Mouse (Mus musculus) forebrain, embryonic 16.5 days (tissue): ENCODE measurements at regions not wholly inside any gene's neighbourhood (a gene's known extent, or its start where the extent isn't known, plus 50 kb on each side); places are given as distances from the start of the nearest gene placed in this dataset.
A peak's percentile ranks its signal among the peaks of the same experiment; 100 is the strongest.

Experiments used
- ATAC-seq: fragments of 200-750 bp; cut with Nextera tagmentation; 2 replicates; pipeline ENCODE4 v1.8.0; 2017; ENCODE audit warnings: mild to moderate bottlenecking, moderate library complexity
- H3K27ac ChIP-seq: fragments of 300-500 bp; sonication (generic); 2 replicates; pipeline ENCODE4 v1.5.1; 2014; ENCODE audit warnings: low read length, control low read depth
- H3K27me3 ChIP-seq: fragments of 300-500 bp; sonication (generic); replicated peaks from 2 replicates; pipeline ENCODE4 v1.6.1; 2014; ENCODE audit warnings: low read length; ENCODE audit not compliant: control insufficient read depth, insufficient read depth
- H3K36me3 ChIP-seq: fragments of 300-500 bp; sonication (generic); 2 replicates; pipeline ENCODE4 v1.6.1; 2014; ENCODE audit not compliant: control insufficient read depth, insufficient read depth
- H3K4me1 ChIP-seq: fragments of 300-500 bp; sonication (generic); replicated peaks from 2 replicates; pipeline ENCODE4 v1.6.1; 2014; ENCODE audit warnings: low read length; ENCODE audit not compliant: control insufficient read depth, insufficient read depth
- H3K4me2 ChIP-seq: fragments of 300-500 bp; sonication (generic); 2 replicates; pipeline ENCODE4 v1.6.1; 2014; ENCODE audit warnings: mild to moderate bottlenecking, low read length, control low read depth
- H3K4me3 ChIP-seq: fragments of 300-500 bp; sonication (generic); replicated peaks from 2 replicates; pipeline ENCODE4 v1.5.1; 2014; ENCODE audit warnings: mild to moderate bottlenecking, low read length, control low read depth
- H3K9ac ChIP-seq: fragments of 300-500 bp; sonication (generic); replicated peaks from 2 replicates; pipeline ENCODE4 v1.6.1; 2014; ENCODE audit warnings: low read depth, low read length, control low read depth
- H3K9me3 ChIP-seq: fragments of 300-500 bp; sonication (generic); 2 replicates; pipeline ENCODE4 v1.6.1; 2016; ENCODE audit warnings: low read length; ENCODE audit not compliant: control insufficient read depth
- WGBS: fragments of 180-500 bp; shearing (Covaris S2); extraction: QIAGEN DNeasy Blood & Tissue Kit; methylation state at CpG from one replicate; pipeline ENCODE4 v1.1.7; 2014; 5-methylcytosine and 5-hydroxymethylcytosine counted together

GRCm38 (mm10) chr2:34026566-34027360, 139.0 kb upstream of the Mvb12b start:
- H3K9me3 ChIP-seq, result no peaks in the 10 kb centered on the region
- peaks cover 23% of the 10 kb centered on the region for H3K4me1 ChIP-seq
- H3K27ac ChIP-seq, result peak overlapping the region; percentile 63
- H3K27me3 ChIP-seq, result no peaks in the 10 kb centered on the region
- peak; percentile 65; the same call in 1 of the 2 replicates for ATAC-seq
- H3K36me3 ChIP-seq, result no peaks in the 10 kb centered on the region
- H3K4me2 ChIP-seq, result no peak overlapping the region; the same call in 1 of the 2 replicates
- H3K9ac ChIP-seq, result no peak overlapping the region
- WGBS, result 78% methylated on average over 16 of the region's 16 CpGs
- no peak overlapping the region for H3K4me3 ChIP-seq

GRCm38 (mm10) chr2:34025715-34026360, 138.1 kb upstream of the Mvb12b start:
- Histone ChIP-seq H3K27ac (no peak overlapping the region), H3K4me3 (no peak overlapping the region), H3K36me3 (no peaks in the 10 kb centered on the region), H3K27me3 (no peaks in the 10 kb centered on the region), H3K9me3 (no peaks in the 10 kb centered on the region), H3K9ac (no peak overlapping the region), H3K4me1 (peaks cover 14% of the 10 kb centered on the region), H3K4me2 (no peak overlapping the region)
- 56% methylated on average over 10 of the region's 10 CpGs for WGBS
- ATAC-seq, result no peak

- Histone ChIP-seq H3K9me3 (no peaks in the 10 kb centered on the region), H3K36me3 (no peaks in the 10 kb centered on the region; the same call in 1 of the 2 replicates), H3K4me2 (peak overlapping the region; percentile 36; the same call in 1 of the 2 replicates), H3K4me1 (peaks cover 19% of the 10 kb centered on the region), H3K4me3 (no peak overlapping the region), H3K27ac (peak overlapping the region; percentile 83), H3K9ac (0 out of 2 replicates have a peak overlapping the region, but pooled peaks have one; percentile 5), H3K27me3 (no peaks in the 10 kb centered on the region)
- ATAC-seq, result 0 out of 2 replicates have a peak, but pooled peaks have one; percentile 16
- 45% methylated on average over 5 of the region's 5 CpGs for WGBS
These were observed 129.4 kb upstream of the Mvb12b start for GRCm38 (mm10) chr2:34017142-34017453.

- H3K9ac ChIP-seq, result 0 out of 2 replicates have a peak overlapping the region, but pooled peaks have one; percentile 37
- no peaks in the 10 kb centered on the region for H3K9me3 ChIP-seq
- peak; percentile 88 for ATAC-seq
- no peaks in the 10 kb centered on the region; the same call in 1 of the 2 replicates for H3K36me3 ChIP-seq
- peak overlapping the region; percentile 83 for H3K27ac ChIP-seq
- WGBS, result 9% methylated on average over 20 of the region's 20 CpGs
- peak overlapping the region; percentile 36 for H3K4me2 ChIP-seq
- H3K4me1 ChIP-seq, result peaks cover 19% of the 10 kb centered on the region
- no peaks in the 10 kb centered on the region for H3K27me3 ChIP-seq
- peak overlapping the region; percentile 5; the same call in 1 of the 2 replicates for H3K4me3 ChIP-seq
These were observed 128.8 kb upstream of the Mvb12b start for GRCm38 (mm10) chr2:34016350-34017141.

GRCm38 (mm10) chr2:34015640-34015995, 127.9 kb upstream of the Mvb12b start:
- Histone ChIP-seq H3K4me1 (peaks cover 19% of the 10 kb centered on the region), H3K27ac (peak overlapping the region; percentile 80), H3K9ac (no peak overlapping the region), H3K36me3 (no peaks in the 10 kb centered on the region; the same call in 1 of the 2 replicates), H3K27me3 (no peaks in the 10 kb centered on the region), H3K4me2 (no peak overlapping the region), H3K9me3 (no peaks in the 10 kb centered on the region), H3K4me3 (no peak overlapping the region)
- no peak for ATAC-seq
- 76% methylated on average over 7 of the region's 7 CpGs for WGBS

- 34% methylated on average over 8 of the region's 8 CpGs for WGBS
- H3K4me2 ChIP-seq, result no peak overlapping the region
- no peak overlapping the region for H3K27ac ChIP-seq
- H3K9me3 ChIP-seq, result no peaks in the 10 kb centered on the region
- H3K36me3 ChIP-seq, result no peaks in the 10 kb centered on the region; the same call in 1 of the 2 replicates
- no peak overlapping the region for H3K9ac ChIP-seq
- no peaks in the 10 kb centered on the region for H3K27me3 ChIP-seq
- no peak for ATAC-seq
- H3K4me3 ChIP-seq, result no peak overlapping the region
- peaks cover 19% of the 10 kb centered on the region for H3K4me1 ChIP-seq
These were observed 127.3 kb upstream of the Mvb12b start for GRCm38 (mm10) chr2:34014868-34015639.

GRCm38 (mm10) chr2:34010166-34010565, 122.4 kb upstream of the Mvb12b start:
- H3K4me2 ChIP-seq, result no peak overlapping the region
- 65% methylated on average over 1 of the region's 1 CpGs for WGBS
- ATAC-seq, result no peak

GRCm38 (mm10) chr2:34007916-34008315, 120.2 kb upstream of the Mvb12b start:
- Histone ChIP-seq H3K36me3 (no peaks in the 10 kb centered on the region), H3K27me3 (no peaks in the 10 kb centered on the region), H3K9me3 (no peaks in the 10 kb centered on the region), H3K4me3 (no peak overlapping the region), H3K4me1 (no peaks in the 10 kb centered on the region), H3K4me2 (no peak overlapping the region), H3K27ac (no peak overlapping the region), H3K9ac (no peak overlapping the region)
- no peak for ATAC-seq
- WGBS, result 94% methylated on average over 7 of the region's 7 CpGs

More at GRCm38 (mm10) chr2:34010166-34010565, 122.4 kb upstream of the Mvb12b start:
- H3K27ac ChIP-seq, result no peak overlapping the region
- no peak overlapping the region for H3K4me3 ChIP-seq
- H3K27me3 ChIP-seq, result no peaks in the 10 kb centered on the region
- H3K4me1 ChIP-seq, result no peaks in the 10 kb centered on the region
- H3K9me3 ChIP-seq, result no peaks in the 10 kb centered on the region
- no peaks in the 10 kb centered on the region for H3K36me3 ChIP-seq
- H3K9ac ChIP-seq, result no peak overlapping the region
